Mouse (Mus musculus): Measurements from ENCODE around the gene Pmch. TPM values are rescaled to one million over a fixed set of nuclear protein-coding genes. Genes with fewer than 3 reads are reported as not detected.
A peak's percentile ranks its signal among the peaks of the same experiment; 100 is the strongest.

The Pmch gene
- total RNA-seq (2021): not detected
- long read RNA-seq, experiment 1: 0 reads
- long read RNA-seq, experiment 2: 0 reads

DNA sequence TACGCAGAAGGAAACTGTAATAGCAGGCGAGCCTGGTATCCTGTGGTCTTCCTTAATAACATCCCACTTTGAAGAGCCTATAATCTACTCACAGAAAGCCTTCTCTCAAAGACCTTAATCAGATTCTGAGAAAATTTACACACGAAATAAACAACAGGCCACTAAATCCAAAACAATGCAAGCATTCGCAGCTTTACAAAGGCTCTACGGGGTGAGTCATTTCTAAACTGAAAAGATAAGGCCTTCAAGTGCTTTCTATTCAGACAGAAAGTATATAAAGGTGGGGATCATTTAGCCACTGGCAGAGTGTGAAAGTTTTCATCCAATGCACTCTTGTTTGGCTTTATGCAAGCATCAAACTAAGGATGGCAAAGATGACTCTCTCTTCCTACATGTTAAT, at the start of gene Pmch:
Gene Pmch (plus strand): TSS at position 301 of the 400 bp plus-strand sequence.
- no peak for DNase-seq

DNA sequence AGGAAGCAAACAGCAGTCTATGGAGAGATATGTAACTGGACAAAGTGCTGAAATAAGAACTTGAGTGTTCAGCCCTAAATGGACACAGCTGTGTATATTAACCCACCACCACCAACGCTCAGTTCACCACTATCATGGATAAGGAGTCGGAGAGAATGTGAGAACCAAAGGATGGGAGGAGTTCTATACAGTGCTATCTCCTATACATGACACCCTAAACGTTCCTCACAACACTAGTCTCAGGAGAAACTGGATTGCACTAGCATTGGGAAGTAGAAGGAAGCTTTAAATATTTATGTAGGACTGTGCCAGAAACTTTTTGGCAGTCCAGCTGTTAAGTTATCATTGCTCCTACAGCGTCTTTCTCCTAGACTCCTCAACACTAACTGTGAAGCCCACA, 46.6 kb upstream of the Pmch start:
- DNase-seq: no peak

DNA sequence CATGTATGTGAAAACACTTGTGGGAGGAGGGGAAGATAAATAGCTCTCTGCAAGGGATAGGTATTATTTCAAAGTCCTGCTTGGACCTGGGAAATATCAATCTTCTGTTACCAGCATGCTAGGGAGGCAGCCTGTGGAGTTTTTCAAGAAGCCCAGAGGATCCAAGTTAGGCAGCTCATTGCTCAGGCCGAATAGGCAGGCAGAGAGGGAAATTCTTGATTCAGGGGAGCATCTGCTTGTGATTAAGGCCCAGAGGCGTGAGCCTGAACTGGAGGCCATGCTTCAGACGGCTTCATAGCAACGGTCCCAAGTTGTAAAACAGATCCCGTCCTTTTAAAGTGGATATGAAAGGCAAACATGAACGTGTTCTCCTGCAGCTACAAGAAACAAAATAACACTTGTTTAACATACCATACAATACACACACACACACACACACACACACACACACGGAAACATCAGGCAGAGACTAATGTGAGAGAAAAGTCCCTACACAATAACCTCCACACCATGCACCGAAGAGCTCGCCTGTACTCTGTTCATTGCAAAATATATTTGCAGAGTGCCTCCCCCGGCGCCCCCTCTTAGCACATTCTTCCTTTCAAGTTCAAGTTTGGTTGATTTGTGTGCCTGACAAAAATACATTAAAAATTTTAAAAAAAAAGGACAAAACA, 44.6 kb upstream of the Pmch start:
- DNase-seq: no peak

DNA sequence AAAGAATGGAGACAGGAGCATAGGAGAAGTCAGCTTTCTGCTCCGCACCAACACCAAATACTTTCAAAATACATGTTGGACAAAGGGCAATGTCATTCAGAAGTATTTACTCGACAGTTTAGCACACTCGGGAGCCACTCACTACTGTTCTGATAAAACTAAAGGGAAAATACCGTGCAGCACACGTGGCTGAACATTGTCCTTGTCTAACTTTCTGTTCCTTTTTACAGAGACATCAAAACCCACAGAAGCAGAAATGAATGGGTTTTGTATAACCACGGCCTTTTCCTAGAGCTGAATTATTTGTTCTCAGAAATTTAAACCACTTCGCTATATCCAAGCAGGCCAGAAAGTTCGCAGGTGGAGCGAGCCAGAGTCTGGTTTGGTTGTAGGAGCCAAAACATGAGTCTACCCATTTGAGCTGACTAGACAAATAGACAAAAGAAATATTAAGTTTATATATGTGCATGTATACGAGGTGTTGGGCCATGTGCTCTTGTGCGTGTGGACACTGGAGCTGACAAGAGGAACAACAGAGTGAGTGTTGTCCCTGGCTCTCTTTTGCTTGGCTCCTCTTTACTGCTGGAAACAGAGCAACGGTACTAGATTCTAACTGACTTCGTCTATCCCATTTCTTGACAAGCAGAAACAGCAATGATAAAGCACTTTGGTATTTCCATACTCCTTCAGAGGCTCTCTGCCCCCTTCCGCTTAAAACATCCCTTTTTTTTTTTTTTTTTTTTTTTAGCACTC, 36.5 kb upstream of the Pmch start:
- no peak for DNase-seq

DNA sequence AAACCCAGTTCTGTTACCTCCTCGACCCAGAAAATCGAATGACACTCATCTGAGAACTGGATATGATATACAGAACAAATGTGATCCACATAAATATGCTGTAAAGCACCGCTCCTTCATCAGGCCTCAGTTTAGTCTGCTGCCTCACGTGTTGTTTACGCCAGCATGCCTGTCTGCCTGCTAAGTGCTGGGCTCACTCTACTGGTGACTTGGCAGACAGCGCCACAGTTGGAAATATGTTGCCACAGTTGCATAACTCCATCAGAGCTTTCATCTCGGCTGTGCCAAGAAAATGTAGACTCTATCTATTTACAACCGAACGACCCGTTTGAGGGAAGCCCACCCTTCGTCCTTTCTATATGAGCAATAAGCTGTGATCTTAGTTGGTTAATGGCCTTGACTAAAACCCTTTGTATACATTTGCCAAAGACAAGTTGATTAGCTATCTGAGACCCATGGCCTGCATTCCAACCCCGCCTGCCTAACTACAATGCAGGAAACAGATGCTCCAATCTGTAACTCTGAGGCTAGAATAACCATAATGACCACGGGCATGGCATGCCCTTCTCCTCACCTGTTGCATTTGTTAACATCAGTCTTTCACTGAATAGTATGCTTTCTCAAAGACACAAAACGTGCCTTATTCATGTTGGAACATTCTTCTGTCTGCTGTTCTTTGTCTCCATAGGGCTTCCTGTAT, 33.8 kb upstream of the Pmch start:
- peak; percentile 18 for DNase-seq

DNA sequence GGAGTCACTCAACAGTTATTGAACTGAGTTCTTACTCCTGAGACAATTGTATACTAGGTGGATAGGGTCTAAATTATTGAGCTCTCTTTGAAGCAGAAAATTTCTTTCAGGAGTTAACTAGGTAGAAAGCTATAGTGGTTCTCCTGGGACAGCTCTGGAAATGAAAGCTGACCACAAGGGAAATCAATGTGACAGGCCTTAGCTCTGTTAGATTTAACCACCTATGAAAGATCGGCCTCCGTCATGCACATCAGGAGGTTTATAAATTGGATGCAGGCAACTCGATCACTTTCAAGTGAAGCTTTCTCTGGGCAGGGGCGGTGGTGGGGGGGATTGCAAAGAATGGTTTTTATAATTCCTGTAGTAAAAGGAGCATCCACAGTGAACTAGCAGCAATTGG, 27.4 kb upstream of the Pmch start:
- DNase-seq: no peak

DNA sequence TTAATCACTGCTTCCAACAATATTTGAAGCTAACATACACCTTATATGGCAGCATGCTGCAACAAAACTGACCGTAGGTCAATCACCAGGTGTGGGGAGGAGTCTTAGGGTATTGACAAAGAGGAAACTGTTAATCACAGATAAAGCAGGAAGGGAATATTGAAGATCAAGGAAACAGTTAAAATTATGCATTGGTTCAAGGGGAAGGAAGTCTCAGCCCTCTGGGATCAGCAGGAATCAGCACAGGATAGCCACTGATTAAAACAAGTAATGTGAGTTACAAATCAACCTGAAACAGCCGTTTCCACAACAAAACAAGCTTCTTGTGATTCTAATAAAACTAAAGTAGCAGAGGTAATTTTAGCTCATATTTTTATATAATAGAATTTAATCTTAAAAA, 26.0 kb upstream of the Pmch start:
- no peak for DNase-seq

DNA sequence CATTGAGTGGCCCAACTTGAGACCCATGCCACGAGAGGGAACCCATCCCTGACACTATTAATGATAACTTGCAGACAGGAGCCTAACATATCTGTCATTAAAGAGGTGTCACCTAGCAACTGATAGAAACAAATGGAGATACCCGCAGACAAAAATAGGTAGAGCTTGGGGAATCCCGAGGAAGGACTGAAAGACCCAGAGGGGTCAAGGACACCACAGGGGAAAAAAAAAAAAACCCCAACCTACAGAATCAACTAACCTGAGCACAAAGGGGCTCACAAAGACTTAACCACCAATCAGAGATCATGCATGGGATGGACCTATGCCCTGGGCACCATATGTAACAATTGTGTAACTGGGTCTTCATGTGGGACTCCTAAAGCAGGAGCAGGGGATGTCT, 23.5 kb upstream of the Pmch start:
- DNase-seq: no peak

DNA sequence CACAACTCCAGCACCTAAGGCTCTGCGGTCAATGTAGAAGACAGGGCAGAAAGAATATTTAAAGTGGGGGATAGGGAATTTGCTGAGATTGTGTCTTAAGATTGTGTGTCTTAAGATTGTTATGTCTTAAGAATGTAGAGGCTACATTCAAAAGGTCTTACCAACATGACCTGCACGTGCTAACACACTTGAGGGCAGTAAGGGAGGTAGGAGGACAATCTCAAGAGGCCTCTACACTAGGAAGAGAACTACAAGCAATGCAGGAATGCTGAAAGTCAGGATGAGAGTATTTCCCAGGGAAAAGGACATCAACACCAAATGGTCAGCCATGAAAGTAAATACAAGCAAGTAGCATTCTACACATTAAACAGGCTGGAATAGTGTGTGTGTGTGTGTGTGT, 15.3 kb downstream of the Pmch start:
- DNase-seq: no peak

DNA sequence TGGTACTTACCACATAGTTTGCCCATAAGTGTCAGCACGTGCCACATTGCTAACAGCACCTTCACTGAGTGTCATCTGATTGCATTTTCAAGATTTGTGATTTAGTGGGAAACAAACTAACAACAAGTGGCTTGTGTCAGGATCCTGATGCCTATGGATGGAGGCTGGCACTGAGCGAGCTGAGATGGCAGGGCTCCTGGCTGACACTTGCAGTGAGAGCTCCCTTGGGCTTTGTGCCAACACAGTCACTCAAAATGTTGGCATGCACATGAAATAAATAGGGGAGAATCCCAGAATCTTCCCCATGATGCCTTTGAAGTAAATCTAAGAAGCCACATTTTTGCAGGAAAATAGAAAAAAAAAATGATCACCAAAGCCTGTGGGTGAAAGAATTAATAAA, 22.4 kb downstream of the Pmch start:
- DNase-seq: no peak

DNA sequence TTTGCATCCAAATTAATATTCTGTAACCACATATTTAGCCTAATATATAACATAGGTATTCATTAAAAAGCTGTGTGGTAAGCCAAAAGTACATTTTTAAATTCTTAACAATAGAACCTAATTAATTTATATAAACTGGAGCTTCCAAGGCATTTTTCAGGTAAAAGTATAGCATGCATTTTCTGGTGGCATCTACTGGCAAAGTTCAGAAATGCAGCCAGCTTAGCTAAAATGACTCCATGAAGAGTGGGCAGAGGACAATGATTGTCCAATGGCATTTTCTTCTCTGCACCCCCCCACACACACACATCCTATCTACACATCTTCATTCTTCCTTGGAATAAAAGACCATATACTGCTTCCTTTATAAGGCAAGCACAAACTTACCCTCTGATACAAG, 28.8 kb downstream of the Pmch start:
- DNase-seq: no peak

DNA sequence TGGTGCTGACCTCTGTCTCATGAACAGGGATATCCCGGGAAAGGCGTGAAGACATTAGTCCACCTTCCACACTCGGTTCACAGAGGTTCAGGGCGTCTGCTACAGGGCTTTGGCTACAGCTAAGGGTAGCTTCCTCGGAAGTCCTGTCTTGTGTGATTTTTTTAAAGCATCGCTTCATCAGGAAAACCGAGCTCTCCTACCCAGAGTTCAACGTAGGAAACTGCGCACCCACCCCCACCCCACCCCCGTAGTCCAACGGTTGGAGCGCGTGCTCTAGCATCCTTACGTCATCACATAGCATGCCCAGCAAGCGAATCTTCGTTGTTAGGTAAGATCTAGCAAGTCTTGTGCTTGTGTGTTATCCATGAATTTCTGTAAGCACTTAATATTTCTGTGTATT, 44.8 kb downstream of the Pmch start:
- no peak for DNase-seq

Other genes starting within 250 kb of the Pmch start
- 100 to 1,000 TPM in 1 of 2 experiments, 10 to 100 TPM in 1; 86.1 to 102 TPM for gene Igf1, start 232.8 kb upstream of the Pmch start, total RNA-seq (2021)
- 1 to 10 TPM; 1.7 to 2.1 TPM for gene Parpbp, start 55.9 kb downstream of the Pmch start, total RNA-seq (2021)
- gene Nup37, start 55.9 kb downstream of the Pmch start, total RNA-seq (2021): 1 to 10 TPM; 6.3 to 8.2 TPM
- gene Washc3, start 110.0 kb downstream of the Pmch start, total RNA-seq (2021): 10 to 100 TPM; 37.8 to 42.1 TPM